Mouse (Mus musculus) limb, embryonic 13.5 days (tissue): ENCODE measurements around the gene Btbd3. TPM values are rescaled to one million over a fixed set of nuclear protein-coding genes. Genes with fewer than 3 reads are reported as not detected.

ENCODE experiments used
- ATAC-seq: fragments of 200-750 bp; cut with Nextera tagmentation; 2 replicates; pipeline ENCODE4 v1.8.0; 2017; ENCODE audit warnings: low read depth, moderate number of reproducible peaks, moderate TSS enrichment; ENCODE audit not compliant: low FRiP score
- H3K27ac ChIP-seq: fragments of 300-500 bp; sonication (generic); 2 replicates; pipeline ENCODE4 v1.5.1; 2015; ENCODE audit warnings: inconsistent platforms, mild to moderate bottlenecking, moderate library complexity
- H3K27me3 ChIP-seq: fragments of 300-500 bp; sonication (generic); 2 replicates; pipeline ENCODE4 v1.6.1; 2015; ENCODE audit warnings: mild to moderate bottlenecking, inconsistent platforms
- H3K36me3 ChIP-seq: fragments of 300-500 bp; sonication (generic); 2 replicates; pipeline ENCODE4 v1.6.1; 2015; ENCODE audit warnings: inconsistent platforms, mild to moderate bottlenecking, moderate library complexity
- H3K4me1 ChIP-seq: fragments of 300-500 bp; sonication (generic); 2 replicates; pipeline ENCODE4 v1.6.1; 2015; ENCODE audit warnings: inconsistent platforms
- H3K4me2 ChIP-seq: fragments of 300-500 bp; sonication (generic); replicated peaks from 2 replicates; pipeline ENCODE4 v1.6.1; 2015; ENCODE audit warnings: inconsistent platforms, mild to moderate bottlenecking, moderate library complexity
- H3K4me3 ChIP-seq: fragments of 300-500 bp; sonication (generic); 2 replicates; pipeline ENCODE4 v1.5.1; 2015; ENCODE audit warnings: moderate library complexity, mild to moderate bottlenecking, inconsistent platforms
- H3K9ac ChIP-seq: fragments of 300-500 bp; sonication (generic); 2 replicates; pipeline ENCODE4 v1.6.1; 2015; ENCODE audit warnings: mild to moderate bottlenecking, inconsistent platforms
- H3K9me3 ChIP-seq: fragments of 300-500 bp; sonication (generic); 2 replicates; pipeline ENCODE4 v1.6.1; 2016; ENCODE audit warnings: inconsistent platforms
- WGBS: fragments of 180-500 bp; shearing (Covaris S2); methylation state at CpG from one replicate; pipeline ENCODE4 v1.1.7; 2015; 5-methylcytosine and 5-hydroxymethylcytosine counted together
- polyA plus RNA-seq: library from polyadenylated mRNA; unstranded; fragments of >200 nt; fragmentation: Nextera tagmentation; extraction: Ambion mirVana; gene quantifications from 2 replicates; pipeline ENCODE4 v1.2.1, GENCODE M21; 2015

The Btbd3 gene
- polyA plus RNA-seq, 1 experiment from 2014 or later = 23.5 TPM

DNA sequence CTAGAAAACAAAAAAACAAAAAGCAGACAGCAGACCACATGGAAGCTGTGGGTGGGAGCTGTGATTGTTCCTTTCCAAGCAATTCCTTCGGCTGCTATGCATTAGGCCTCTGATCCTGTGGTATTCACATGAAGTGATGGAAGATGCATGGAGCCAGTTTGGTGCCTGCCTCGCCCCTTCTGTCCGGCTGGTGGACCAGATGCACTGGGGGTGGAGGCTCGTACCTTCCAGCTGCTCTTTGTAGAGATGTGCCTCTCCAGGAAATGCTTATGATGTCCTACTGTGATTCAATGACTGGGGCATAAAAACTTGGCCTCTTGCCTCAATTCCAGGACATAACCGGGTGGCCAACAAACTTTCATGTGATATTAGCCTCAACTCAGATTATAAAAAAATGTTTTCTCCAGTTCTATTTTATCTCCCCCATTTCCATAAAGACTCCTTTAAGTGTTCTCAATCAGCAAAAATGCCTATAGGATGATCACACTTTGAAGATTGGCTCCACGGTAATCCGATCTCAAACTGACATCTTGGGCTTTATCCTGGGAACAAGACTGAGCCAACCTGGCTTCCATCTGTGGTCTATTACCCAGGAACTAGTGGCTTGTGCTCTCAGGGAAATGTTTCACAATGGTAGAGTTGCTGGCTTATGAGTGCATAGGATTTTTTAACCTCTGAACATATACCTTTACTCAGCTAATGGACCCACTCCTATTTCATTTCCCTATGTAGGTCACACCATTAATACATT, 331.6 kb downstream of the Btbd3 start:
- 70% methylated on average over 7 of the region's 7 CpGs for WGBS
- Histone ChIP-seq H3K9me3 (no peaks in the 10 kb centered on the region), H3K4me2 (no peak overlapping the region), H3K36me3 (no peaks in the 10 kb centered on the region), H3K27me3 (no peaks in the 10 kb centered on the region), H3K4me1 (no peaks in the 10 kb centered on the region), H3K4me3 (no peak overlapping the region), H3K27ac (no peak overlapping the region), H3K9ac (no peak overlapping the region)
- ATAC-seq = no peak

DNA sequence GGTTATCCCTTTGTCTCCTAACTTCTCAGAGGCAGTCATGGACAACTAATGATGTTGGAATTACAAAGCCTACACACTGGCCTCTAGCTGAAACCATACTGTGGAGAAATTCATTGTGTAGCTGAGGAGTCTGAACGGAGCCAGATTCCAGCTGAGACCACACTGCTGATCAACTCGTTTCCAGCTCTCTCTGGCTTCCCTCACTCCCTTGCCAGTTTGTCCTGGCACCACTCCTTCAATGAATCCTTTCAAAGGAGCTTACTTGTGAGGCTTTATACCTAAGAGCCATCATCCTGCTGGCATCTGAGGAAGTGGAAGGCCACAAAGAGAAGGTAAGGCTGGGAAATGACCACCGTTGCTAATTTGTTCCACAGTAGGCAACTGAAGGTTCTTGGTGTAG, 332.7 kb downstream of the Btbd3 start:
- Histone ChIP-seq H3K9ac (no peak overlapping the region), H3K36me3 (no peaks in the 10 kb centered on the region), H3K9me3 (no peaks in the 10 kb centered on the region), H3K27me3 (no peaks in the 10 kb centered on the region), H3K27ac (no peak overlapping the region), H3K4me3 (no peak overlapping the region), H3K4me1 (no peaks in the 10 kb centered on the region), H3K4me2 (no peak overlapping the region)
- no peak for ATAC-seq
- WGBS = 79% methylated on average over 3 of the region's 3 CpGs

DNA sequence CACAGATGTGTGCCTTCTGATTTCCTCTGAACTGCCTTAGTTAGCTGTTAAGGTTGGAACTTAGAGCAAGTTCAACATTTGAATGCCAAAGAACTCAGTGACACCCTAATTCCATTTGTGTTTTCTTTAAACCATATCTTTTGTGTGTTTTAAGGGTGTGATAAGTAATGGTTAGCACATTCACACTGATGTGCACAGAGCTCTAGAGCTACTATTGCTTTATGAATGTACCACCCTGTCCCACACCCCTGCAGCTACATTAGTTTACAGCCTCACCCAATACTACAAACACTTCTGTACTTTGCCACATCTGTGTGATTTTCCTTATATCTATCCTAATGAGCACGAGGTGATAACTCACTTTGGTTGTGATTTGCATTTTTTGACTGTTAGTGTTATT, 333.9 kb downstream of the Btbd3 start:
- ATAC-seq = no peak
- Histone ChIP-seq H3K4me2 (no peak overlapping the region), H3K27me3 (no peaks in the 10 kb centered on the region), H3K9me3 (no peaks in the 10 kb centered on the region), H3K4me3 (no peak overlapping the region), H3K36me3 (no peaks in the 10 kb centered on the region), H3K9ac (no peak overlapping the region), H3K27ac (no peak overlapping the region), H3K4me1 (no peaks in the 10 kb centered on the region)
- WGBS = 71% methylated on average over 1 of the region's 1 CpGs

DNA sequence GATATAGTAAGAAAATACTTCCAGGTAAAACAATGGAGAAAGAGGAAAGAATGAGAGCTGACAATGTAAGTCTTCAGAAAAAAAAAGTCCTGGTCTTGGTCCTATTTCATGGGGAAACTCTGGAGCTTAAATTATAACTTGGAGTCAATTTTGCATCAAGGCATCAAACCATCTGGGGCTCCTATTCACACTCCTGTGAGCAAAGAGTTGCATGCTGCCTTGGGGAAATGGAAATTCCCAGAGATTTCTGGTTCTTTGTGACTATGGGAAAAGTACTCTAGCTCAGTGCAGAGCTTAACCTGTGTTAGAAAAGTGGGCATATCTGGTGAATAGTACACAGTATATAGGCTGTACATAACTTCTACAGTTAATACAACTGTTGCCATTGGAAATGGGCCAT, 356.0 kb downstream of the Btbd3 start:
- Histone ChIP-seq H3K9me3 (no peaks in the 10 kb centered on the region), H3K27ac (no peak overlapping the region), H3K9ac (no peak overlapping the region), H3K4me2 (no peak overlapping the region), H3K27me3 (no peaks in the 10 kb centered on the region), H3K36me3 (no peaks in the 10 kb centered on the region), H3K4me1 (no peaks in the 10 kb centered on the region), H3K4me3 (no peak overlapping the region)
- ATAC-seq = no peak

DNA sequence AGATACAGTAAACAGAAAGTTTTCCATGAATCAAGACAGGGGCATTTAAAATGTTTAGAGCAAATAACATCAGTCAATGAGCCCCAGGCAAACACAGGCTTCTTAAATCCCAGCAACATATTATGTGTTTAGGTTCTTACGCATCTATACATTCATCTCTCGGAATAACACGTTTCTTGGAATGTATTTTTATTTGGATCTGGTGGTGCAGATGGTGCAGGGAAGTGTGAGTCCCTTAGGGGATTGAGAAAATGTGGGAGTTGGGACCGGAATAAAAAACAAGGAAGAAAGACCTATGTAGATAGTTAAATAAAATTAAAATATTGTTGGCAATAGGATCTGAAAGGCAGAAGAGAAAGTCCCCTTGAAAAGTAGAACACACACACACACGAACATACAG, 361.1 kb downstream of the Btbd3 start:
- no peaks in the 10 kb centered on the region for H3K27me3 ChIP-seq
- no peaks in the 10 kb centered on the region for H3K9me3 ChIP-seq
- H3K27ac ChIP-seq = no peak overlapping the region
- no peaks in the 10 kb centered on the region for H3K4me1 ChIP-seq
- no peak overlapping the region for H3K4me3 ChIP-seq
- H3K36me3 ChIP-seq = no peaks in the 10 kb centered on the region
- ATAC-seq = no peak
- WGBS = 77% methylated on average over 5 of the region's 5 CpGs
- H3K9ac ChIP-seq = no peak overlapping the region
- no peak overlapping the region for H3K4me2 ChIP-seq
